Mouse (Mus musculus): ENCODE data around the gene Npas1.
A peak's percentile ranks its signal among the peaks of the same experiment; 100 is the strongest.

GRCm38 (mm10) chr7:16507284-16507683, 29.8 kb upstream of the Npas1 start:
- peak; percentile 69 for TF ChIP-seq CTCF (IDR thresholded peaks at IDR 0.05; ENCODE audit: borderline replicate concordance, extremely low read depth, insufficient read depth, insufficient read length)
- TF ChIP-seq POLR2A (IDR thresholded peaks at IDR 0.05; ENCODE audit: borderline replicate concordance, extremely low read depth, insufficient read depth, insufficient read length, poor library complexity, severe bottlenecking) = no peak

Measured in brain, embryonic 14.5 days (tissue).